Mouse (Mus musculus) lung, postnatal 10 days (tissue): Measurements from ENCODE around the gene Ctnnbl1.

Experiments
- DNase-seq: peaks from one replicate; pipeline ENCODE4 v3.0.0; 2021

Gene Ctnnbl1

GRCm38 (mm10) chr2:157823456-157823855 is 86.3 kb downstream of the Ctnnbl1 start:
- DNase-seq: no peak

DNA sequence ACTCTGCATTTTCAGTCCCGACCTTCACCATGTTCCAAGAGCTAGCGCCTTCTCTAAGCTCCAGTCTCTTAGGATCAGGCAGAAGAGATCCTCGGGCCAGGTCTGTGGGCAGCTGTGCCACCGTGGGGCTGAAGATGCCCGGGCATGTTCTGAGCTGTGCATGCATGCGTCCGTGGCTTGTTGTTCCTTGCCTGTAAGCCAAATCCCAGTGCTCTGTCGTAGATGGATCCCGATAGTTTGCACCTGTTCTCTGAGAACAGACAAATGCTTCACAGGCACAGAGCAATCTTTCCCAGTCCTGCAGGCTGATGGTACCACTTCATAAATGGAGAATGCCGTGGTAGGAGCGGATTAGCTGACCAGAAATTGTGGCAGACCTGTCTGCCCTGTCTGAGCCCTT is 87.0 kb downstream of the Ctnnbl1 start:
- DNase-seq: no peak

GRCm38 (mm10) chr2:157830101-157830500 is 92.9 kb downstream of the Ctnnbl1 start:
- DNase-seq: no peak

DNA sequence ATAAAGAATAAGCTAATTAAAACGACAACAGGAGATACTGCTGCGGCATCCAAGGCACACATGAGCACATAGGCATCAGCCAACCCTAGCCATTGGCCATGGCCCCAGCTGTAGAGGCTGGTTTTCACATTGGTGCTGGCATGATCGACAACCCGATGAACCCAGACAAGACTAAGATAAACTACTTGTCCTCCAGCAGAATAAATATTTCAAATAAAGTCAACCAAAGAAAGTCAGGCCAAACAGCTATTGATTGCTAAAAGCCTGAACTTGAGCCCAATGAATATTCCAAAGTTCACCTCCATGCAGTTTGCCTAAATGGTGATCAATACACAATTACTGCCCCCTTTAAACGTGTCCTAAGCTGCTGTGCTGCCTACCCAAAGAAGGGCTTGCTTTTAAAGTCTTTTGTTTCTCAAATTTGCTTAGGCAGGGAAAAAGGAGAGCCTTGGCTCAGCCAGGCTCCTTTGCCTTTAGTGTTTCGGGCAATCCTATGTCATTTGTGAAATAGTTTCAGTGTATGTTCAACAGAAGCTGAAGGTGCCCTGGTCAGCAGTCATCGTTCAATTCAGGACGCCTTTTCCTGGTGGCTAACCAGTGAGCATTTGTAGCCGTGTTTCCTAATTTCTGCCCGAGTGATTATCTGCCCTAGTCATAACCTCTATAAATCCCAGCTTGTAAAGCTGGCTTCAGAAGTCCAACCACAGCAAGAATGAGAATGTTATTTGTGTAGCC is 93.6 kb downstream of the Ctnnbl1 start:
- DNase-seq: no peak

DNA sequence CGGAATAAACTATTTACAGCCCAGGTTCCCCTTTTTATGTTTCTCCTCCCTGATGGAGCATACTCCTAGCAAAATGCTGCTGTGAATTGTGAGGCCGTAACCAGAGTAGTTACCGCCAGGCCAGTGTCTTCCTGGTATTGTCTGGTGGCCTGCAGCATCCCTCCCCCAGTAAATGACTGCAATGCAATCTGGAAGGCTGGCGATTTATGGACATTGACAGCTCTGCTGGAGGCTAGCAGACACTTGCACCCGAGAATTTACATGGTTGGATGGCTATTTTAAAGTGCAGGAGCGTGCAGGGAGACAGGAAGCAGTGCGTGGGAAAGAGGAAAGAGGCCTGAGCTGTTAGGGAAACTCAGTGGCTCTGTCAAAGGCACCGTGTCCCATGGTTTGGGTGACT is 99.8 kb downstream of the Ctnnbl1 start:
- DNase-seq: peak; percentile 13

- DNase-seq: no peak
Observed at GRCm38 (mm10) chr2:157838206-157838923, 101.2 kb downstream of the Ctnnbl1 start.

GRCm38 (mm10) chr2:157840641-157841078 is 103.5 kb downstream of the Ctnnbl1 start:
- DNase-seq: no peak

DNA sequence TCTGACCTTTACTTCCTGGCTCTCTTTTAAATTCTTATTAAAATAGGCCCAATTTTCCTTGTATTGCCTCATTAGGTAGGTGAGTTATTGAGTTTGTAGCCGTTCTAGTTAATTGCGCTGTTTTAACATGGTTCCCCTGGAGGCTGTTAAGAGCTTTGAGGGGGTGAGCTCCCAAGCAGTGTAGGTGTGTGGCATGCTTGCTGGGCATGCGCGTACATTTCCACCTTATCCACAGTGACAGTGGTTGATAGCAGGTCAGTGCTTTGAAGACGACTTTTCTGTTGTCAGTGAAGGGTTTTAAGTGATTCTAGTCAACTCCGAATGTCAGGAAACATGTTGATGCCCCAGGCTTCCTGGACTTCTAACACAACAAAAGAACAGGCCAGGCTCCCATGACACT is 103.9 kb downstream of the Ctnnbl1 start:
- DNase-seq: no peak

DNA sequence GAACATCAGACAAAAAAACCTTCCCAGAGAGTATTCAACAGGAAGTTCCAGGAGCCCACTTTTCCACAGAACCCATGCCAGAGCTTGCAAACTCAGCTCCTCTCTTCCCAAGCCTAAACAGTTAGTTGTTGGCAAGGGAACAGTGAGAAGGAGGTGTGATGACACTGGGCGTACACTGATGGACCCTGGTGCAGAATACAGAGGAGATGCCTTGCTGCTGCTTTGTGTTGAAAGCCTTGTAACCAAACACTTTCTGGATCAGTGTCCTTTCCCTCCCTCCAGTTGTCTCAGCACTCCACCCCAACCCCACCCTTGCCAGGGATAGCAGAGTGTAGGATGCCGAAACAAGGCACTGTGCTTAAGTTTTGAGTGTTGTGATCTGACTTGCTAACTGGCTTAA is 107.5 kb downstream of the Ctnnbl1 start:
- peak; percentile 58 for DNase-seq

DNA sequence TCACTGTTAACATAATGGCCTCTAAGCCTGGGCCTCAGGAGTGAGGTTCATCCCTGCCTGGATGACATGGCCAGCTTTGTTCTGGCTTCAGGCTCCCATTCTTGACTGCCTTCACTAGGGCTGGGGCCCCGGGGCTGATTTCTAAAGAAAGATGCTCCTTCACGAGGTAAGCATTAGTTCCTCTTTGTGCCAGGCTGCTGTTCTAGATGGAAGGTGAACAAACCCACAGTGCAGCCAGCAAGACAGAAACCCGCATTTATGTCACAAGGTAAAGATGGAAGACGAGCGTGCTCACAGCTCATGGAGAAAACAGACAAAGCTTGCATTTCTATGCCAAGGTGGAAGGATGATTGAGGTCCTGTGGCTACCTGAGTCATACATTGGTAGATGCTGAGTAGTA is 108.6 kb downstream of the Ctnnbl1 start:
- no peak for DNase-seq

GRCm38 (mm10) chr2:157853135-157853534 is 115.9 kb downstream of the Ctnnbl1 start:
- no peak for DNase-seq

DNA sequence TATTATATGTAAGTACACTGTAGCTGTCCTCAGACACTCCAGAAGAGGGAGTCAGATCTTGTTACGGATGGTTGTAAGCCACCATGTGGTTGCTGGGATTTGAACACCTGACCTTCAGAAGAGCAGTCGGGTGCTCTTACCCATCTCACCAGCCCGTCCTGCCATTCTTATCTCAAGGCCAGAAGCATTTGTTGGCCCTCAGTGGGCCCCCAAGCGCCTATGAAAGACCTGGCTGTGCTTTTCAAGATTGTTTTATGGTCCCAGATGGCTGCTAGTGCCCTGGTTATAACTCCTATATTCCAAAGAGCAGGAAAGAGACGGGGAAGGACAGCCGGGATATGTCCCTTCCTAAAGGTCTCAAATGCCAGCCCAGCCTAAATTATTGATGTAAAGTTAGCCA is 118.6 kb downstream of the Ctnnbl1 start:
- no peak for DNase-seq

- no peak for DNase-seq
Observed at GRCm38 (mm10) chr2:157857496-157857895, 120.3 kb downstream of the Ctnnbl1 start.

DNA sequence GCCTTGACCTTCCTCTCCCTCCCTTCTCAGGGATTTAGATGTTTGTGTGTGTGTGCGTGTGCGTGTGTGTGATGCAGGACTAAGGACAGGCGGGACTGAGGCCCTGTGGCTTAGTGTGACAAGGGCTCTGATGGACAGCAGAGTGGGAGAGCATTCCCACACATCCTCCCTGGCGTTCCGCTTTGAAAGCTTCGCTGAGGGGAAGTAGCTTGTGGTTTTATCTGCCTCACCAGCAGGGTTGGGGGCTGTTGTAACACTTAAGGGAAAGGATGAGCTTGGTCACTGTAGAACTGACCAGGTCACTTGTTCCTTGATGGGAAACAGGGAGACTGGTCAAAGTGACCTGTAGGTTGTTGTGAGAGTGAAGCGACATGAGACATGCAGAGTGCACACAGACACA is 121.1 kb downstream of the Ctnnbl1 start:
- DNase-seq: no peak

DNA sequence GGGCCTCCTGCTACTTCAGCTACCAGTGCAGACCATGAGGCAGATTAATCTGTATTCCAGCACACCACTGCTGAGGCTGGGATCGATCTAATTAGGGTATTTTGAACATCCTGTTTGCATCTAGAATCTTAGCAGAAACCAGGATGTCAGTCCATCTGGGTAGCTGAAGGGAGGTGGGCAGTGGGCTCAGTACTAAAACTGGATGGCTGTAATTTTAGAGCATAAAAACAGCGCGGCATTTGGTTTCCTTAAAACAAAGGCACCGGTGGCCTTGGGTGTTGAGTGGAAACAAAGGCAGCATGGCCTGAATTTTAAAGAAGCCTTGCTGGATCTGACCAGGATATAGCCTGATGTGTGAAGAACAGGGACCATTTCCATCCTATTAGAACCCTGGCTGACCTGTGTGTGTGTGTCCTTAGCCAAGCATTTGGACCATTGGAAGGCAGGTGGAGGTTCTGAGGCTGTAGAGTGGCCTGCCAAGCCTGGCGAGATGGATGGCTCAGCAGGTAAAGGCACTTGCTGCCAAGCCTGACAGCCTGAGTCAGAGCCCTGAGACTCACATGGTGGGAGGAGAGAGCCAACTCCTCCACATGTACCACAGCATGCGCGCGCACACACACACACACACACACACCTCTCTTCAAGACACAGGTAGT is 122.0 kb downstream of the Ctnnbl1 start:
- no peak for DNase-seq

DNA sequence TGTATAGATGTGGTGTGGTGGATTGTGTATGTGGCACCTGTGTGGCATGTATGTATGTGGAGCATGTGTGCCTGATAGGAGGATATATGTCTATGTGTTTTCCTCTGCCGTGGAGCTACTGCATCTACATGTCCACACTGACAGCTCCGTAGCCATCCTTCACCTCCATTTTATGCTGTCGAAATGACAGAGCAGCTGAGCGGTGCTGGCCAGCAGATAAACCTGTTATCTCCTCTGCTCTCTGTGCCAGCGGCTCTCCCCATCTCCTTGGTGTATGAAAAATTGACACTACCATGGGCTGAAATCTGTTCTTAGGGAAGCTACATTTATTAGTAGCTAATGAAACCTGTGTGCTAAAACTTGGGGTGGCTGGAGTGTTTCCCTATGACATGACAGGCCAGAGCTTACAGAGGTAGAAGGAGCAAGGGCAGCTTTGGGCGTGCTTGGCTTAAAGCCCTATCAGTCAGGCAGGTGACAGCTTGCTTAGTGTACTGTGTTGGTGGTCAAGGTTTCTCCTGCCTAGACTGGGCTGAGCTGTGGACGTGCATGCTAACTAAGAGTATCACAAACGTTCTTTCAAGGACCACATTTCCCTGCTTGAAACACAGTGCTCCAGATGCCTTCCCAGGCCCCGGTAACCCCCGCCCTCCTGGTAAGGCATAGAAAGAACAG is 124.2 kb downstream of the Ctnnbl1 start:
- no peak for DNase-seq

DNA sequence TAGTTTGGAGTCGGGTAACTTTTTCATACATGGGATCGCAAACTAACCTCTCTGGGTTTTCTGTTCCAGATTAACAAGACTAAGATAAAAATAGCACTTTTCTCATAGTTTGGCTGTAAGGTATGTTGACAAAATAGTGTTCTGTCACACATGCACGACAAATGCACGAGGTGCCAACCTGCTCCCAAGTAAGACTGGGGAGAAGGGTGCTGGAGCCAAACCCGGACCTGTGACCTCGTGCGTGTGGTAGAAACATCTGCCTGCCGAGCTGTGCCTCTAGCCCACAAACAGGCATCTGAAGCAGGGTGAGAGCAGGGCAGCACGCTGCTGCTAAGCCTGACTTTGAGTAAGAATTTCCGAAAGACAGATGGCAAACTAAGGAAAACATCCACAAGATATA is 125.1 kb downstream of the Ctnnbl1 start:
- no peak for DNase-seq

DNA sequence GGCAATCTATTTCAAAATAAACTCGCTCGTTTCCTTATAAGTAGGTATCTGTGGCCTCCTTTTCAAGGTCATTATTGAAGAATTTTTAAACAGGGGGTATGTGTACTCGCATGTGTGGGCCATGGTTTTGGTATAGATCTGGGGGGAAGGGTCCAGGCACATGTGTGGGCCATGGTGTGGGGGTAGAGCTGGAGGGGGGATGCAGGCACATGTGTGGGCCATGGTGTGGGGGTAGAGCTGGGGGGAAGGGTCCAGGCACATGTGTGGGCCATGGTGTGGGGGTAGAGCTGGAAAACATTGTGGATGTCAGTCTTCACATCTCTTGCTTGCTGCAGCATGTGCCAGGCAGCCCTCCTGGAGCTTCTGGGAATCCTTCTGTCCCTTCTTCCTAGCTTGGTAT is 129.9 kb downstream of the Ctnnbl1 start:
- DNase-seq: no peak

- DNase-seq: no peak
Observed at GRCm38 (mm10) chr2:157870247-157870646, 133.0 kb downstream of the Ctnnbl1 start.

DNA sequence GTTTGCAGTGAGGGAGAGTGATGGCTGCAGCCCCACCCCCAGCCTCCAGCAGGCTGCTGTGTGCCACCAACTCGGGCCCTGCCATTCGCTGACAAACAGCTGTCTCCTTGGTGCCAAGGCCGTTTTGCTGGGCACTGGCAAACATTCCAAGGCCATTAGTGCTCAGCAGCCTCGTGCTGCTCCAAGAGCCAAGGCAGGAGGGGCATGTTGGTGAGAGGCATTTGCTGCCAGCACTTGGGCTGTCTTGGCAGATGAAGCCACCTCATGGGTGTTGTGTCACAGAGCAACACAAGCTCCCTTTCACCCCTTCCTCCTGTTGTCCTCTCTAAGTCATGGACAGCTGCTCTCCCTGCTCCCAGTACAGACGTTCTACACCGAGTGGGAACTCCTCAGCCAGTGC is 136.0 kb downstream of the Ctnnbl1 start:
- no peak for DNase-seq

DNA sequence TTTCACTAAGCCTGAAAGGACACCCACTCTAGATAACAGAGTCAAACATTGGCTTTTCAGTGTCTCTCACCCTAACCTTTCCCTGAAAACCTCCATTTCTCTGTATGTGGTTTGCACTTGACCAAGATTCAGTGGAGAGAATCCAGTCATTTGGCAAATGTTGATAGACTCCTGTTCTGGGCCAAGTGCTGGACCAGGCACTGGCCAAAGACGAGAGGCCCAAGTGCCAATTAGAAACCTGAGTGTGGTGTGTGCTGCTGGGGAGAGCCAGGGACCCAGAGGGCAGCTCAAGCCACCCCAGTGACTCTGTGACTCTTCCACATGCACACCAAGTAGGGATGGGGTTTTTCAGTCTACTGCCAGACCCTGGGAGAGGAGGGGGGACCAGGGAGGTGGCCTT is 136.5 kb downstream of the Ctnnbl1 start:
- DNase-seq: no peak

DNA sequence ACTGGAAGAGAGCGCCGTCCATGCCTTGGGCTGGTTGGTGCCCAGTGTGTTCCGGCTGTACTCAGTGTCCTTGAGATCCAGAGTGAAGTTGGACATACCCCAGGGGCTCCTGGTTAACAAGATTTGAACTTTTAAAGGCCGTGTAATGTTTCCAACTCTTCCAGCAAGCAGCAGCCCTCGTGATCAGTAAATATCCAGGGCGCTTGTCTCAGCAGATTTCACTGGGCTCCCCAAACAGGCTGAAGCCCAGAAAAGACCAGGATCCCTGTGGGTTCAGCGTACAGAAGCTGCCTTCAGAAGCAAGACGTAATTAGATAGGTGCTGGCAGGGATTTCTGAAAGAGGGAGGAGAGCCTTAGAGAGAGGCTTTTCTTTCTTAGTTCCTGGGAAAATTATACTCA is 137.9 kb downstream of the Ctnnbl1 start:
- no peak for DNase-seq

DNA sequence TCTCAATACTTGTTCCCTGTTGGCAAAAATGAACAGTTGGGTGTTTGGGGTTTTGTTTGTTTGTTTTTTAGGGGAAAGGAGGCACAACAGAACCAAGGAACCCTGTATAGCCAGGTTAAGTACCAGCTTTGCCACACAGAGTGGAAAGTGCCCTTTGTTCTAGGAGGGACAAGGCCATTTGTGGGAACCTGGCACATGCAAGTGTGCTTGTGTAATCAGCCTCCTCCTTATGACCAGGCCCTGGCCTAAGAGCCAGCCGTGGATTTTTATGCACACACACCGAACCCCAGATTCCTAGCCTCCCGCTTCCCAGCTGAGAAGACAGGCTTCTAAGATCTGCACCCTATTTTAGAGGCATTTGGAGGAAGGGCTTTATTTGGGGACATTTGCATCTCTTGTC is 140.2 kb downstream of the Ctnnbl1 start:
- DNase-seq: no peak

DNA sequence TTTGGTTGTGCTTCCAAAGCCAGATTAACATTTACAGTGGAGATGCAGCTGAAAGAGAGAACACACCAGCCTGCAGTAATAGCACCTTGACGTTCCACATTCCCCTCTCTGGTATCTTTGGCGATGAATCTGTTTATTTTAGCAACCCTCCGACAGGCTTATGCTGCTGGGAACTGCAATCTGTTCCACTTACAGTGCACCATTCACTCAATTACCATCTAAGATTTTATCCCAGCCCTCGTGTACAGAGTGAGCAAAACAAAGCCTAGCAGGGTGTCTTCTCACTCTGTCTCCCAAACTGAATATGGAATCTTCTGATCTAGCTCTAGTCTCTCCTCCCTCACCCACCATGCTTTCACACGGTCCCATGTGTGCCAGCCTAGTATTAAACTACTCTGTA is 140.8 kb downstream of the Ctnnbl1 start:
- DNase-seq: no peak
